Mouse (Mus musculus) midbrain, embryonic 15.5 days (tissue): ENCODE results near the gene Bach2. TPM values are rescaled to one million over a fixed set of nuclear protein-coding genes. Genes with fewer than 3 reads are reported as not detected.

Experiments used
- ATAC-seq: fragments of 200-750 bp; cut with Nextera tagmentation; replicated peaks from 2 replicates; pipeline ENCODE4 v1.8.0; 2017; ENCODE audit warnings: moderate TSS enrichment
- H3K27ac ChIP-seq: fragments of 300-500 bp; sonication (generic); 2 replicates; pipeline ENCODE4 v1.5.1; 2015; ENCODE audit warnings: mild to moderate bottlenecking, inconsistent platforms
- H3K27me3 ChIP-seq: fragments of 300-500 bp; sonication (generic); replicated peaks from 2 replicates; pipeline ENCODE4 v1.6.1; 2015; ENCODE audit warnings: inconsistent platforms
- H3K36me3 ChIP-seq: fragments of 300-500 bp; sonication (generic); replicated peaks from 2 replicates; pipeline ENCODE4 v1.6.1; 2015; ENCODE audit warnings: inconsistent platforms
- H3K4me1 ChIP-seq: fragments of 300-500 bp; sonication (generic); 2 replicates; pipeline ENCODE4 v1.6.1; 2015; ENCODE audit warnings: inconsistent platforms
- H3K4me2 ChIP-seq: fragments of 300-500 bp; sonication (generic); 2 replicates; pipeline ENCODE4 v1.6.1; 2015; ENCODE audit warnings: inconsistent platforms, mild to moderate bottlenecking, moderate library complexity
- H3K4me3 ChIP-seq: fragments of 300-500 bp; sonication (generic); 2 replicates; pipeline ENCODE4 v1.5.1; 2015; ENCODE audit warnings: mild to moderate bottlenecking, inconsistent platforms
- H3K9ac ChIP-seq: fragments of 300-500 bp; sonication (generic); 2 replicates; pipeline ENCODE4 v1.6.1; 2015; ENCODE audit warnings: mild to moderate bottlenecking, inconsistent platforms
- H3K9me3 ChIP-seq: fragments of 300-500 bp; sonication (generic); 2 replicates; pipeline ENCODE4 v1.6.1; 2016; ENCODE audit warnings: inconsistent platforms
- WGBS: fragments of 180-500 bp; shearing (Covaris S2); methylation state at CpG from one replicate; pipeline ENCODE4 v1.1.7; 2015; ENCODE audit warnings: mixed read lengths; 5-methylcytosine and 5-hydroxymethylcytosine counted together
- polyA plus RNA-seq: library from polyadenylated mRNA; unstranded; fragments of >200 nt; fragmentation: Nextera tagmentation; extraction: Ambion mirVana; gene quantifications from 2 replicates; pipeline ENCODE4 v1.2.1, GENCODE M21; 2015

Gene Bach2
- polyA plus RNA-seq, 1 experiment from 2014 or later: 22.3 TPM

DNA sequence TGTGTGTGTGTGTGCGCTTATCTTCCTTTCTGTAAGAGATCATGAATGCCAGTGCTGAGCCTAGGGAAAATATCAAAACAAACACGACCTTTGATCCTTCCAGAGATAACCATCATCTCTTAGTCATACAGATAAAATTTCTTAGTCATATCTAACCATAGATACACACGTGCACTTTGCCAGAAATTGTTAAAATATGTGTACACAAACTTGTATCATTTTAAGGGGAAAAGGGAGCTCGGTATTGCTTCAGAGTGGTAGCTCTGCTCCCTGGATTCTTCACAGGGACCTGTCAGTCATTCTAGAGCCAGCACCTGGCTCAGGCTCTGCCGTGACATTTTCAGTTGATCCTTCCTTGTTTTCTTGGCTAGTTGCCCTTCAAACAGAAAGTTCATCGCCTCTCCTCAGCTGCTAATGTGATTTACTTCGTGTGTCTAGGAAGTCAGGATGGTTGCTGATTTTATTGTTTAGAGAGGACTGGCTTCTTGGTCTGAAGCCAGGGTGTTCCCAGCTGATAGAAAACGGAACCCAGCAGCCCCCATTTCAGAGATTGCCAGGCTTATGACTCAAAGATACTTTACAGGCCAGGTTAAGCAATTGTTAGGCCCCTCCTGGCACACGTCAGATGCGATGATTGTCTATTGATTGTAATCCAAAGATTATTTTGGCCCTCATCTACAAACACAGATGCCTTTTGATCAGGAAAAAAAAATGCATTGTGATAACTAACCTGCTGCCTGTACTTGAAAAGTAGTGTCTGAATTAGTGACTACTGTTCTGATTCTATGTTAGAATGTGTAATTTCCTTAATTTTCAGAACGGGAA lies 49.6 kb downstream of the Bach2 start:
- 49% methylated on average over 11 of the region's 11 CpGs for WGBS
- H3K4me1 ChIP-seq: peaks cover 34% of the 10 kb centered on the region
- ATAC-seq: 0 out of 2 replicates have a peak, but pooled peaks have one; percentile 21
- H3K4me3 ChIP-seq: no peak overlapping the region
- H3K36me3 ChIP-seq: no peaks in the 10 kb centered on the region
- H3K9me3 ChIP-seq: no peaks in the 10 kb centered on the region
- no peak overlapping the region for H3K9ac ChIP-seq
- H3K4me2 ChIP-seq: no peak overlapping the region
- H3K27ac ChIP-seq: peak overlapping the region; percentile 39
- no peaks in the 10 kb centered on the region for H3K27me3 ChIP-seq

DNA sequence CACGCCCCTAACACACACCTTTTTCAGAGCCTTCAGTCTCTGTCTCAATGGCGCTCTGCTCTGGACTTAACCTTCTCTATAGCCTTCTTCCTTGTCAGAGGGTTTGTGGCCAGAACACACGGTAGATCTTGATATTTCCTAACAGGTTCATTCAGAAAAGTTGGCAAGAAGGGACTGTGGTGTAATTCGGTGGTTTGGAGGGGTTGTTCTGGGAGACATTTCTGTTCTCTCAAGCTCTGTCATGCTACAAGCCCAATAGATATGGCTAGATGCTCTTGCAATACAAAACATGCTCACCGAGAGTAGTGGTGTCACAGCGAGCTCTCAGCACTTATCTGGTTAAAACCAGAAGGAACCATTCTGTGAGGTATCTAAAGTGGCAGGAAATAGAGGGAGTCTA lies 51.2 kb downstream of the Bach2 start:
- H3K27ac ChIP-seq: no peak overlapping the region
- H3K36me3 ChIP-seq: no peaks in the 10 kb centered on the region
- H3K4me1 ChIP-seq: peaks cover 47% of the 10 kb centered on the region
- no peak overlapping the region for H3K9ac ChIP-seq
- no peak overlapping the region for H3K4me3 ChIP-seq
- no peaks in the 10 kb centered on the region for H3K27me3 ChIP-seq
- no peak for ATAC-seq
- WGBS: 87% methylated on average over 6 of the region's 6 CpGs
- H3K9me3 ChIP-seq: no peaks in the 10 kb centered on the region
- H3K4me2 ChIP-seq: no peak overlapping the region

DNA sequence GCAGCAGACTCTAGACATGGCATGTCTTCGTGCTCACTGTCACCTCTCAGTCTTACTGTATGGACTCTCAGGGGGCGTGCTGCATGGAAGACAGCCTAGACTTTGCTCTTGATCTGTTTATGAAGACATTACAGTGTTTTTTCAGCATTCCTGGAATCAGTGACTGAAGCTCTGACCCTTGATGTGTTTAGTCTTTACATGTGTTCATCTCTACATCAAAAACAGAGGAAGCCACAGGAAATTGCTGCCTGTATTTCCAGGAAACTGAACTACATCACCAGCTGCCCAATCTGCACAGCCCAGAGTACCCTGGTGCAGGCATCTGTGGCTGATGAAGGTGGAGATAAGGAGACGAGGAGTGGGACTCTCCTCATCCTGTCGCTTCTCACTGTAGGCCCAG lies 52.8 kb downstream of the Bach2 start:
- peaks cover 47% of the 10 kb centered on the region for H3K4me1 ChIP-seq
- WGBS: 89% methylated on average over 4 of the region's 4 CpGs
- no peaks in the 10 kb centered on the region for H3K36me3 ChIP-seq
- ATAC-seq: no peak
- H3K9ac ChIP-seq: no peak overlapping the region
- no peaks in the 10 kb centered on the region for H3K9me3 ChIP-seq
- H3K27me3 ChIP-seq: no peaks in the 10 kb centered on the region
- no peak overlapping the region for H3K27ac ChIP-seq
- H3K4me3 ChIP-seq: no peak overlapping the region
- no peak overlapping the region for H3K4me2 ChIP-seq

DNA sequence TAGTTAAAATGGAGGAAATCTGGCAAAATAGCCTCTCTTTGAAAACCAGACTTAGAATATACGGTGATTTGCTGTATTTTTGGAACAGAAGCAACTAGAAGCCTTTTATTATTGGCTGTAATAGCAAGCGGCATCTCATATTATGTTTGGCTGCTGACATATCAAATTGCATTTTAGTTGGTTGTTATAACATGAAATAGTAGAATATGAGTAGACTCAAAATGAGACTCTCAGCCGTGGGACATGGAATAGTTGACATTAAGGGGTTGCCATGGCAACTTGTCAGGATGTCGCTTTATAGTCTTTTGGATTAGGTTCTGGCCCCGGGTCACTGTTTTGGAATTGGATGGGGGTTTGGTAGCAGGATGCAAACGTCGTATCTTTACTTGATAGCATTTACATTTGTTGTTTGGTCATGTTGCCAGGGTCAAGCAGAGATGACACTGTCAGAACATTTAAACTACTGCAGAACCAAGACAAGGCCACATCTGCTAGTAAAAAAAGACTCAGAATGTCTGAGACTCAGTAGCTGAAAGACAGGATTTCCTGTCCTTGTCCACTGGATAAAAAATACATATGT lies 55.2 kb downstream of the Bach2 start:
- WGBS: 28% methylated on average over 7 of the region's 7 CpGs

DNA sequence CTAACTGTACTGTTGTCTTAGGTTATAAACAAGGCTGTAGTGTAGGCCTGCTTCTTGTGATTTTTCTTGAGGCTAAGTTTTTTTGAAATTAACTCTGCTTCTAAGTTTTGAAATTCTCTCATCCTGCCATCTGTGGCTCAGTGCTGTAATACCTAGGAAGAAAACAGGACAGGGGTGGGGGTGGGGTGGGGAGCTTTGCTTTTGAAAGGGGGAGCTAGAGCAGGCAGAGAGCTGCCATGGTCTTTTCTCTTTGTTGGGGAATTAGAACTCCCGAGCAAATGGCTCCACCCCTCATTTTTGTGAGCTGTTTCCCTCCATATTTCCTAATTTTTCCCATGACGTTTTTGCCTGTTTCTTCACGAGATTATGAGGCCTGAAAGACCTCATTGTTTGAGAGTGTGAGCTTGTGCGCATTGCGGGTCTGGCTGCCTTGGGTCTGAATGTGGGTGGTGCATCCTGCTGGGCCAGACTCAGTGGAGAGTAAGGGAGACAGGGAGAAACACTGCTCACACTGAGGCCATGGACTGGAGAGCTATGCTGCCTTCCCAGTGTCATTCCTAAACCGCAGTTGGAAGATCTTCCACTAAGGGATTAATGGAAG lies 58.6 kb downstream of the Bach2 start:
- H3K4me2 ChIP-seq: no peak overlapping the region
- WGBS: 10% methylated on average over 6 of the region's 6 CpGs

More for the DNA sequence above, 55.2 kb downstream of the Bach2 start:
- Histone ChIP-seq H3K27ac (peak overlapping the region; percentile 56), H3K9ac (no peak overlapping the region), H3K4me1 (peaks cover 42% of the 10 kb centered on the region), H3K36me3 (no peaks in the 10 kb centered on the region), H3K4me2 (no peak overlapping the region), H3K9me3 (no peaks in the 10 kb centered on the region), H3K4me3 (no peak overlapping the region), H3K27me3 (no peaks in the 10 kb centered on the region)
- no peak for ATAC-seq

DNA sequence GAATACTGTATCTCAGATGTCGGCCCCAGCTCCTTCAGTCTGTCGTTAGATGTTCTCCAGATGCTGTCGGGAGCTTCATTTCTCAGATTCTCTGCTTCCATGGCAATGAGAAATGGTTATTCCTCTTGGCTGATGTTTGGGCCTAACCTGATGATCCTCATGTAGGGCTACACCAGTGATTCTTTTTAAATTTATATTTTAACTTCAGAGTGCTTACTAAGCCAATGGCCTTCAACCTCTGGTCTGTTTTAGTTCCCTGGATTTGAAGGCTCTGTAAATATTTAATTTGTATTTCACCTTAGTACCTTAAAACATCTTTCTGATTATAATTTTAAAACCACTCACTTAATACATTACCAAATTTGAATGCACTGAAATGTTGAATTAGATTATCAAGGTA lies 60.6 kb downstream of the Bach2 start:
- H3K36me3 ChIP-seq: no peaks in the 10 kb centered on the region
- no peak overlapping the region for H3K9ac ChIP-seq
- no peak overlapping the region for H3K4me2 ChIP-seq
- H3K27ac ChIP-seq: no peak overlapping the region
- ATAC-seq: no peak
- no peak overlapping the region for H3K4me3 ChIP-seq
- H3K9me3 ChIP-seq: no peaks in the 10 kb centered on the region
- WGBS: 76% methylated on average over 3 of the region's 3 CpGs
- H3K27me3 ChIP-seq: no peaks in the 10 kb centered on the region
- H3K4me1 ChIP-seq: peaks cover 41% of the 10 kb centered on the region

More for the DNA sequence above, 58.6 kb downstream of the Bach2 start:
- Histone ChIP-seq H3K9ac (no peak overlapping the region), H3K27ac (0 out of 2 replicates have a peak overlapping the region, but pooled peaks have one; percentile 7), H3K36me3 (no peaks in the 10 kb centered on the region), H3K4me3 (no peak overlapping the region), H3K4me1 (peaks cover 33% of the 10 kb centered on the region), H3K27me3 (no peaks in the 10 kb centered on the region), H3K9me3 (no peaks in the 10 kb centered on the region)
- ATAC-seq: no peak; the same call in 1 of the 2 replicates

DNA sequence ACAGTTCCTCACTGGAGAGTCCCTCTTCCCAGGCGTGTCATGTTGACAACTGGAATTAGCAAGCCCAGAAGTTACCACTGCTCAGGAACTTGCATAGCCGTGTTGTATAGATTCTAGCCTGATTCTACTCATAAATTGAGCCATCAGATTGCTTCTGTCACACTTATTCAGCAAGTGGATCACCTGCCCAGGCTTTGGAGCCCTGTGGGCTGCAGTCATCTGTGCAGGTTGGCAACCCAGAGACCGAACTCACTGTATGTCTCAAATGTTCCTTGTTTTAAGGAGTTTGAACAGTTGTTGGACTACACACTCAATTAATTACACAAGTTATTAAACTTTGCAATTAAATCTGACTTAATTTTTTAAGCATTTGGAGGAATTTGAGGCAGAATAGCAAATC lies 61.4 kb downstream of the Bach2 start:
- H3K27ac ChIP-seq: no peak overlapping the region
- H3K4me1 ChIP-seq: peaks cover 45% of the 10 kb centered on the region
- no peak overlapping the region for H3K4me3 ChIP-seq
- H3K9ac ChIP-seq: no peak overlapping the region
- ATAC-seq: no peak
- H3K4me2 ChIP-seq: no peak overlapping the region
- 84% methylated on average over 3 of the region's 3 CpGs for WGBS
- H3K9me3 ChIP-seq: no peaks in the 10 kb centered on the region
- H3K27me3 ChIP-seq: no peaks in the 10 kb centered on the region
- H3K36me3 ChIP-seq: no peaks in the 10 kb centered on the region

DNA sequence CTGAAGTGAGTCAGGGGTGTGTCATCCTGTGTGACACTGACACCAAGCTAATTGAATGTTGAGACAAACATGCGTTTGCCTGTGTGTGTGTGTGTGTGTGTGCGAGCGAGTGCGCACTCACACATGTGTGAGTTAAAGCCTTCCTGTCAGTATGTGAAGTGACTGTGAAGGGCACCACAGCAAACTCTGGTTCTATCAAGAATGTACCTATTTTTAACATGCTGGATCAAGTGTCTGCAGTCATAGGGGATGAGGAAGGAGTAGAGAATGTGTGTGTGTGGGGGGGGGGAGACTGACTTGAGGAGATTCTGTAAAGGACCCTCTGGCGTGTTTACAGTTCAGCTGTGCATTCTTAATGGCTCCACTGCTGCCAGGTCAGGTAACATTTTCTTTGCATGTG lies 64.1 kb downstream of the Bach2 start:
- 51% methylated on average over 5 of the region's 5 CpGs for WGBS
- Histone ChIP-seq H3K4me3 (no peak overlapping the region), H3K4me2 (0 out of 2 replicates have a peak overlapping the region, but pooled peaks have one; percentile 17), H3K9ac (no peak overlapping the region; the same call in 1 of the 2 replicates), H3K9me3 (no peaks in the 10 kb centered on the region), H3K36me3 (no peaks in the 10 kb centered on the region), H3K27me3 (no peaks in the 10 kb centered on the region), H3K4me1 (peaks cover 54% of the 10 kb centered on the region), H3K27ac (peak overlapping the region; percentile 81)
- ATAC-seq: peak; percentile 19

DNA sequence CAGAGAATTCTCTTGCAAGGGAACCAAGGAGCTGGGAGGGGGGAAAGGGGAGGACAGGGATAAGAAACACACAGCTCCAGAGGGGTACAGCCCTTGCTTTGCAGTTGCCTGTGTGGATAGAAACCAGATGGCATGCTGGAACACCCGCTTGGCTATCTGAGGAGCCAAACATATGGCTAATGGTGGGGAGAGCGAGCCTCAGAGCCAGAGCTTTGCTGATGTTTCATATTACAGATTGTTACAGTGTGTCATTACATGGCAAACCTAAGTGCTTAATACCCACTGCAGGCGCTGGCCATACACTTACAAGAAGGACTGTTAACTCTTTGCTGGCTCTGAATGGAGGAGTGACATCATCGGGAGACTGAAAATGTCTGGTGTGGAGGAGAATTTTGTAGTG lies 64.5 kb downstream of the Bach2 start:
- Histone ChIP-seq H3K4me2 (peak overlapping the region; percentile 17; the same call in 1 of the 2 replicates), H3K9me3 (no peaks in the 10 kb centered on the region), H3K4me3 (no peak overlapping the region), H3K9ac (no peak overlapping the region), H3K27me3 (no peaks in the 10 kb centered on the region), H3K36me3 (no peaks in the 10 kb centered on the region), H3K4me1 (peaks cover 54% of the 10 kb centered on the region), H3K27ac (peak overlapping the region; percentile 81)
- ATAC-seq: peak; percentile 60
- 10% methylated on average over 4 of the region's 4 CpGs for WGBS

DNA sequence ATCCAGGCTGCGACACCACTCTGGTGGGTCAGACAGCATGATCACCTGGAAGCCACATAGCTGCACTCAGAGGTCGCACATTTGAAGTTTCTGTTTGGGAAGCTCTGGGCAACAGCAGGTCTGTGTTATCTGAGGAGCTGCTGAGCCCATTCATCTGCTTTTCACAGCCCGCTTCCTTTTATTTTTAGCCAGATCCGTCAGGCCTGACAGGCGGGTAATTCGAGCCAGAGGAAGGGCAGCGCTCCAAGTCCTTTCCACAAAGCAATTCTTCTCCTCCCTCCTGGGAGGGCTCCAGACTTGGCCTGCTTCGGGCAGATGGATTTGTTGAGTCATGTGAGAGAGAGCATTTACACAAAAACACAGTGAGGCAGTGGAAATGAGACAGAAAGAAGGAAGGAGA lies 65.1 kb downstream of the Bach2 start:
- 2% methylated on average over 8 of the region's 8 CpGs for WGBS
- Histone ChIP-seq H3K27ac (peak overlapping the region; percentile 81), H3K27me3 (no peaks in the 10 kb centered on the region), H3K4me2 (peak overlapping the region; percentile 17; the same call in 1 of the 2 replicates), H3K36me3 (no peaks in the 10 kb centered on the region), H3K9ac (no peak overlapping the region), H3K4me1 (peaks cover 54% of the 10 kb centered on the region), H3K4me3 (no peak overlapping the region), H3K9me3 (no peaks in the 10 kb centered on the region)
- ATAC-seq: peak; percentile 77

DNA sequence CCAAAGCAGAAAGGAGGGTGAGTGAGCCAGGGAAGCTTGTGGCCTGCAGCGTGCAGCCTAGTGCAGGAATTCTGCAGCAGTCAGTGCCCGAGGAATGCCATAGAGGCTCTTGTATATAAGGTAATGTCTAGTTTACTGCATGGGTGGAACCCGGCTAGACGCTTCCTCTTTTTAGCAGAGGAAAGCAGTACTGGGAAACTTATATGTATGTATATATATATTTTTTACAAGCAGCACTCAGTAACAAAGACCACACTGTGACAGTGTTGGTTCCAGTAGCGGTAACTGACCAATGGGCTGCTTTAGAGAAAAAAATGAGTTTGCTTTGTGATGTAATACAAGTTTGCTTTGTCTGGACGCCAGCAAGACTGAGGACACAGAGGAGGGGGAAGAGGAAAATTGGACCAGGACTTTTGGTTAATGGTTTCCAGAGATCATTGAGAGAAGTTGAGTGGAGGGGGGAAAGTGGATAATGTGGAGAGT lies 65.7 kb downstream of the Bach2 start:
- no peak overlapping the region for H3K4me3 ChIP-seq
- peak overlapping the region; percentile 2; the same call in 1 of the 2 replicates for H3K4me2 ChIP-seq
- peak overlapping the region; percentile 81 for H3K27ac ChIP-seq
- H3K4me1 ChIP-seq: peaks cover 54% of the 10 kb centered on the region
- no peaks in the 10 kb centered on the region for H3K36me3 ChIP-seq
- 16% methylated on average over 6 of the region's 6 CpGs for WGBS
- ATAC-seq: peak; percentile 37; the same call in 1 of the 2 replicates
- H3K9me3 ChIP-seq: no peaks in the 10 kb centered on the region
- no peak overlapping the region for H3K9ac ChIP-seq
- H3K27me3 ChIP-seq: no peaks in the 10 kb centered on the region

DNA sequence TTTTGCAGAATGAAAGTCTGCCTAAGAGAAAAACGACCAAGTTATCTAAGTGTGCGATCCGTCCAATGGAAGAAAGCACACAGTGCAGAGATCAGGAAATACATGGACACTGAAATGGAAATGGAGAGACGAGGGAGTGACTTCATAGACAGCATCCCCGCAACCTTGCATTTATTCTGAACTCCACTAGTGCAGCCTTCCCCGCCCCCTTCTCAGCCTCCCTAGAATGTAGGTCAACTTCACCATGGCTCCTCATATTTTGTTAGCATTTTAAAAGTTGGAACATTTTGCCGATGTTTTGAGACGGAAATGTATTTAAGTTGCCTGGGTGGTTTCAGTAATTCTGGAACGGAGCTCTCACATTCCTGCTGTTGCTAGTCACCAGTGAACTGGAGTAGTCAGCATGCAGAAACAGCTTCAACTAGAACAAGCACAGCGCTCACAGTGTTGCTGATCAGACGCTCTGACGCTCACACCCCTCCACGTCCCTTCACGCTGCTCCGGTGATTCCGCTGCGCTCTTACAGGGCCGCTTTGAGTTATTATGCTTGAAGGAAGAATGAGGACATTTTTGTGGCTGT lies 66.5 kb downstream of the Bach2 start:
- WGBS: 40% methylated on average over 18 of the region's 18 CpGs
- no peak overlapping the region for H3K4me3 ChIP-seq
- no peaks in the 10 kb centered on the region for H3K9me3 ChIP-seq
- peak overlapping the region; percentile 81 for H3K27ac ChIP-seq
- no peak overlapping the region for H3K9ac ChIP-seq
- peak overlapping the region; percentile 2 for H3K4me2 ChIP-seq
- peaks cover 54% of the 10 kb centered on the region for H3K4me1 ChIP-seq
- no peak for ATAC-seq
- H3K27me3 ChIP-seq: no peaks in the 10 kb centered on the region
- H3K36me3 ChIP-seq: no peaks in the 10 kb centered on the region
